Mouse (Mus musculus): ENCODE results near the gene Poc1a. TPM values are rescaled to one million over a fixed set of nuclear protein-coding genes. Genes with fewer than 3 reads are reported as not detected.

The Poc1a gene
- polyA plus RNA-seq, 1 experiment from 2014 or later, result 36.5 TPM

- 87% methylated on average over 6 of the region's 6 CpGs for WGBS
- Histone ChIP-seq H3K27me3 (ENCODE audit: insufficient read depth, poor library complexity, severe bottlenecking) (no peaks in the 10 kb centered on the region), H3K9me3 (no peaks in the 10 kb centered on the region), H3K27ac (peak overlapping the region; percentile 86), H3K4me1 (peaks cover 77% of the 10 kb centered on the region), H3K36me3 (no peaks in the 10 kb centered on the region; the same call in 1 of the 2 replicates), H3K4me3 (no peak overlapping the region)
- DNase-seq (ENCODE audit: low spot score), result no peak
Measured at GRCm38 (mm10) chr9:106354810-106355209, 73.9 kb downstream of the Poc1a start.

DNA sequence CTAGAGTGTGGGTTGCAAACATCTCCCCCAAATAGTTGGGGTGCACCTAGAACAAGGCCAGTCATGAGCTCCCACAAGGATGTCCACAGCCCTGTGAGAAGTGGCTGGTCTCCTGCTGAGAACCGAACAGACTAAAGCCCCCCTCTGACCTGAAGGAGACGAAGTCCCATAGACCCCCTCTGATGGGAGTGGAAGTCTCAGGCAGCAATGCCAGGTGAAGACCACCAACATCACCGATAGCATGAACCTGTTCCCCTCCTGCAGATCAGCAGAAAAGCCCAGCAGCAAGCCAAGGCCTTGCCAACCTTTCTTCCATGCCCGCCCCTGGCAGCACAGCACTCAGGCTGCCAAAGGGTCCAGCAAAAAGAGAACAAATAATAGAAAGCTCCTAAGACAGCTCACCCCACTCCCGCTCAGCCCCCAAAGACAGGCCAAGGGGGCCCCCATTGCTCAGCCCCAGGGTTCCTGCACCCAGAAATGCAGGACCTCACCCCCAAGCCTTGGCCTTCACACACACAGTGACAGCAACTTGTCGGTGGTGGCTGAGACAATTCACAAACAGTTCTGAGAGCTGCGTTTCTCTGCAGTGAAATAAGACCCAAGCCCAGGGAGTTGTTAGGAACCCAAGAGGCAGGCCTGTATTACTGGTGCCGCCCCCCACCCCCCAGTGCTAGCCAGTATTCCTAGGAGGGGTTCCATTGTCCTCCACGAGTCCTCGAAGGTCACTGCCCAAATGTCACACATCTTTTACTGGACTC lies 74.5 kb downstream of the Poc1a start:
- 65% methylated on average over 10 of the region's 10 CpGs for WGBS
- no peaks in the 10 kb centered on the region for H3K9me3 ChIP-seq
- H3K4me3 ChIP-seq, result peak overlapping the region; percentile 32; the same call in 1 of the 2 replicates
- H3K27me3 ChIP-seq (ENCODE audit: insufficient read depth, poor library complexity, severe bottlenecking), result no peaks in the 10 kb centered on the region
- no peaks in the 10 kb centered on the region; the same call in 1 of the 2 replicates for H3K36me3 ChIP-seq
- DNase-seq (ENCODE audit: low spot score), result no peak
- peaks cover 74% of the 10 kb centered on the region for H3K4me1 ChIP-seq
- H3K27ac ChIP-seq, result peak overlapping the region; percentile 86

DNA sequence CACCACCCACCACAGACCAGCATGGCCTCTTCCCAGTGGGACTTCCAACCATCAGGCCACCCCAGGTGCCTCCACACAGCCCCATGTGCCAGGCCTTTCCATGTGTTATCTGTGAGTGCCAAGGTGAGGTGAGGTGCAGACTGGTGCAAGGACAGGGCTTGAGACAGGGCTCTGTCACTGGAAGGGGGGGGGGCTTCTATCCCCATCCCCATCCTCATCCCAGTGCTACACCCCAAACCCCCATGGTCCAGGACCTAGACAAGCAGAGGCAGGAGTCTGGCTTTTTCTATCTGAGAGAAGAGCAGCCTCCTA lies 75.1 kb downstream of the Poc1a start:
- peaks cover 71% of the 10 kb centered on the region for H3K4me1 ChIP-seq

DNA sequence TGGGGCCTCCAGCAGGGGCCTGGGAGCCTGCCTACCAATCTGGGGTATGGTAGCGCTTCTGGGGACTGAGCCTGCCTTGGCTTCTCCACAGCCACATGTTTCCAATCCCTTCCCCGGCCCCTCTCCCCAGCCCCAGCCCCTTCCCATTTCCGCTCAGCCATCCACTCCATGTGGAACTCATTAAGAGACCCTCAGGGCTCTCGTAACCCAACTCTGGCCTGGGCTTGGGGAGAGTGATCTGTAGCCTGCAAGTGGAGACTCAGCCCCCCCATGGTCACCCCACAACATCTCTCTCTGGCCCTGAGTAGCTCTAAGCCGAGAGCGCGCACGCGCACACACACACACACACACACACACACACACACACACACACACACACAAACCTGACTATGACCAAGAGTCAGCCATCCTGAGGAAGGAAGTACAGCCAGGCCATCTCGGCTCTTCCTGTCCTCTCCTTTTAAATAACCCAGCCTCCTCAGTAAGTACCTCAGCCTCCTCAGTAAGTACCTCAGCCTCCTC lies 75.5 kb downstream of the Poc1a start:
- Histone ChIP-seq H3K9me3 (no peaks in the 10 kb centered on the region), H3K36me3 (no peaks in the 10 kb centered on the region; the same call in 1 of the 2 replicates), H3K4me3 (peak overlapping the region; percentile 32), H3K4me1 (peaks cover 72% of the 10 kb centered on the region), H3K27ac (peak overlapping the region; percentile 86), H3K27me3 (ENCODE audit: insufficient read depth, poor library complexity, severe bottlenecking) (no peaks in the 10 kb centered on the region)
- DNase-seq (ENCODE audit: low spot score), result no peak
- WGBS, result 61% methylated on average over 10 of the region's 10 CpGs

More for the DNA sequence above, 75.1 kb downstream of the Poc1a start:
- Histone ChIP-seq H3K27me3 (ENCODE audit: insufficient read depth, poor library complexity, severe bottlenecking) (no peaks in the 10 kb centered on the region), H3K27ac (peak overlapping the region; percentile 86), H3K4me3 (peak overlapping the region; percentile 32), H3K36me3 (no peaks in the 10 kb centered on the region; the same call in 1 of the 2 replicates), H3K9me3 (no peaks in the 10 kb centered on the region)
- no peak for DNase-seq (ENCODE audit: low spot score)

- Histone ChIP-seq H3K27ac (peak overlapping the region; percentile 86), H3K36me3 (no peaks in the 10 kb centered on the region), H3K9me3 (no peaks in the 10 kb centered on the region), H3K4me1 (peaks cover 71% of the 10 kb centered on the region), H3K4me3 (no peak overlapping the region), H3K27me3 (ENCODE audit: insufficient read depth, poor library complexity, severe bottlenecking) (no peaks in the 10 kb centered on the region)
- DNase-seq (ENCODE audit: low spot score), result no peak
- 62% methylated on average over 3 of the region's 3 CpGs for WGBS
Measured at GRCm38 (mm10) chr9:106357167-106357566, 76.3 kb downstream of the Poc1a start.

DNA sequence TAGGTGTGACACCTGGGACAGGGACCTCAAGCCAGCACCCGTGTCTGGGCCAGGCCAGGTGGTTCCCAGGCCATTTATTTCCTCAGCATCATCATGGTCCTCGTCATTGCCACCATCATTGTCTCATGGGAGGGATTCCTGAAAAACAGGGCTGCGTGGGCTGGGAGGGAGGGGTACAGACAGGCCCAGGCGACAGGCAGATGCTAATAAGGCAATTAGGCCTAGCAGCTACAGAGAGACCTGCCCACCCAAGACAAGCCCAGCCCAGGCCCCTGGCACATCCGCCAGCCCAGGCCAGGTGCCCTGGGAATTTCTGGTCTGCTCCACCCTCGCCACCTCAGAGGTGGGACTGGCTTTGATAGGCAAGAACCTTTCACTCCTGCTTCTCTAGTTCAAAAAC lies 78.4 kb downstream of the Poc1a start:
- Histone ChIP-seq H3K4me1 (peaks cover 52% of the 10 kb centered on the region), H3K27me3 (ENCODE audit: insufficient read depth, poor library complexity, severe bottlenecking) (no peaks in the 10 kb centered on the region), H3K4me3 (no peak overlapping the region), H3K27ac (0 out of 2 replicates have a peak overlapping the region, but pooled peaks have one; percentile 33), H3K36me3 (no peaks in the 10 kb centered on the region), H3K9me3 (no peaks in the 10 kb centered on the region)
- WGBS, result 72% methylated on average over 6 of the region's 6 CpGs
- no peak for DNase-seq (ENCODE audit: low spot score)

DNA sequence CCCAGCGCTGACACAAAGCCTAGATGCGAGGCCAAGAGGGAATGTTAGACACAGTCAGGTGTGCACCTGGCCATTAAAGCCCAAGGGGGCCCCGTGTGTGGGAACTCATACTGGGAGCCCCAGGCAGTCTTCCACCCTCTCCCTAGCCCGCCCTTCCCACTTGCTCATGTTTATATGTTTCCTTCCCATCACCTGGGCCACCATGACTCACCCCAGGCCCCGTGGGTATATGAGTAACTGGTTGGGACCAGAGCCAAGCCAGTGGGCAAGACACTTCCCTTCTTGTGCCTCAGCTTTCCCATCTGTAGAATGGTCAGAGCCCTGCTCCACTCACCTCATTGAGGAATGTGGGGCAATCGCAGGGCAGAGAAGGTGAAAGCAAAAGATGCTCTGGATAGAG lies 80.3 kb downstream of the Poc1a start:
- Histone ChIP-seq H3K9me3 (no peaks in the 10 kb centered on the region), H3K4me3 (no peak overlapping the region), H3K4me1 (peaks cover 44% of the 10 kb centered on the region), H3K27ac (no peak overlapping the region), H3K36me3 (no peaks in the 10 kb centered on the region), H3K27me3 (ENCODE audit: insufficient read depth, poor library complexity, severe bottlenecking) (no peaks in the 10 kb centered on the region; the same call in 1 of the 2 replicates)
- 75% methylated on average over 6 of the region's 6 CpGs for WGBS
- DNase-seq (ENCODE audit: low spot score), result no peak

GRCm38 (mm10) chr9:106365333-106365732 lies 84.5 kb downstream of the Poc1a start:
- Histone ChIP-seq H3K36me3 (0 out of 2 replicates have a peak, but pooled peaks cover under 1% of the 10 kb centered on the region), H3K9me3 (no peaks in the 10 kb centered on the region), H3K4me3 (no peak overlapping the region), H3K27ac (peak overlapping the region; percentile 19; the same call in 1 of the 2 replicates), H3K27me3 (ENCODE audit: insufficient read depth, poor library complexity, severe bottlenecking) (no peaks in the 10 kb centered on the region; the same call in 1 of the 2 replicates), H3K4me1 (peaks cover 41% of the 10 kb centered on the region)
- DNase-seq (ENCODE audit: low spot score), result no peak
- WGBS, result 60% methylated on average over 7 of the region's 7 CpGs

DNA sequence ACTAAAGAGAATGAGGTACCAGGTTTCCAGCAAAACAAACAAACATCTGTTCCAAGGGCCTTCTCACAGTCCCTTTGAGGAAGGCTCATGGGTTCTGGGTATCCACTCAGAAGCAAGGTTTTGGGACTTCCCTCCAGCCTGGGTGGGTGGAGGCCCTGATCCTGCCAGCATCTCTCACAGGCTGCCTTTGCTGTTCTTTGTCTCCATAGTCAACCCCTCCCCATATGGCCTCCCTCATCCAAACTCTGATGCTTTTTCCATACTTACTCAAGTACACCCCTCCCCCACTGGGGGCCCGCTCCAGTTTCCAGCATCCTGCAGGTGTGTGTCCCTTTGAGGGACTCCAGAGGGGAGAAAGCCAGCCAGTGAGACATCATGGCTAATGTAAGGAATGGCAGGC lies 85.3 kb downstream of the Poc1a start:
- 40% methylated on average over 1 of the region's 1 CpGs for WGBS
- Histone ChIP-seq H3K9me3 (no peaks in the 10 kb centered on the region), H3K4me1 (peaks cover 47% of the 10 kb centered on the region), H3K36me3 (peaks cover 9% of the 10 kb centered on the region), H3K27ac (peak overlapping the region; percentile 85; the same call in 1 of the 2 replicates), H3K4me3 (no peak overlapping the region; the same call in 1 of the 2 replicates), H3K27me3 (ENCODE audit: insufficient read depth, poor library complexity, severe bottlenecking) (no peaks in the 10 kb centered on the region; the same call in 1 of the 2 replicates)
- DNase-seq (ENCODE audit: low spot score), result no peak

DNA sequence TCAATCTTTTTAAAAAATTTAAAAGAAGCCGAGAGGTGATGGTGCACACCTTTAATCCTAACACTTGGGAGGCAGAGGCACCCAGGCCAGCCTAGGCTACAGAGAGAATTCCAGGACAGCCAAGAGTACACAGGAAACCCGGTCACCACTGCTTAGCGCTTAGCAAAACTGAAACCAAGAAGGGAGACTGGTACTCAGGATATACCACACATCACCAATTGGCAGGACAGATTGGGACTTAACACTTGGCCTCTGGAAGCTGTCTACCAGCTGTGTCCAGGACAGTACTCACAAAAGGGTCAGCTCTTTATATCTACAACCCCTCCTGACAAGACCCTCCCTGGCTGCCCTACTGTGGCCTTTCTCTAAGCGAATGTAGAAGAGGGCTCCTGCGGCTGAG lies 86.1 kb downstream of the Poc1a start:
- Histone ChIP-seq H3K9me3 (no peaks in the 10 kb centered on the region), H3K36me3 (peaks cover 17% of the 10 kb centered on the region), H3K4me1 (peaks cover 49% of the 10 kb centered on the region), H3K4me3 (peak overlapping the region; percentile 88), H3K27ac (peak overlapping the region; percentile 85), H3K27me3 (ENCODE audit: insufficient read depth, poor library complexity, severe bottlenecking) (no peaks in the 10 kb centered on the region; the same call in 1 of the 2 replicates)
- DNase-seq (ENCODE audit: low spot score), result no peak
- WGBS, result 20% methylated on average over 5 of the region's 5 CpGs

GRCm38 (mm10) chr9:106367592-106368111 lies 86.8 kb downstream of the Poc1a start:
- no peaks in the 10 kb centered on the region for H3K9me3 ChIP-seq
- peaks cover 24% of the 10 kb centered on the region for H3K36me3 ChIP-seq
- H3K4me1 ChIP-seq, result peaks cover 53% of the 10 kb centered on the region
- DNase-seq (ENCODE audit: low spot score), result peak; percentile 99
- H3K27ac ChIP-seq, result peak overlapping the region; percentile 98
- WGBS, result under 1% methylated on average over 36 of the region's 36 CpGs
- H3K4me3 ChIP-seq, result peak overlapping the region; percentile 88
- no peaks in the 10 kb centered on the region; the same call in 1 of the 2 replicates for H3K27me3 ChIP-seq (ENCODE audit: insufficient read depth, poor library complexity, severe bottlenecking)

DNA sequence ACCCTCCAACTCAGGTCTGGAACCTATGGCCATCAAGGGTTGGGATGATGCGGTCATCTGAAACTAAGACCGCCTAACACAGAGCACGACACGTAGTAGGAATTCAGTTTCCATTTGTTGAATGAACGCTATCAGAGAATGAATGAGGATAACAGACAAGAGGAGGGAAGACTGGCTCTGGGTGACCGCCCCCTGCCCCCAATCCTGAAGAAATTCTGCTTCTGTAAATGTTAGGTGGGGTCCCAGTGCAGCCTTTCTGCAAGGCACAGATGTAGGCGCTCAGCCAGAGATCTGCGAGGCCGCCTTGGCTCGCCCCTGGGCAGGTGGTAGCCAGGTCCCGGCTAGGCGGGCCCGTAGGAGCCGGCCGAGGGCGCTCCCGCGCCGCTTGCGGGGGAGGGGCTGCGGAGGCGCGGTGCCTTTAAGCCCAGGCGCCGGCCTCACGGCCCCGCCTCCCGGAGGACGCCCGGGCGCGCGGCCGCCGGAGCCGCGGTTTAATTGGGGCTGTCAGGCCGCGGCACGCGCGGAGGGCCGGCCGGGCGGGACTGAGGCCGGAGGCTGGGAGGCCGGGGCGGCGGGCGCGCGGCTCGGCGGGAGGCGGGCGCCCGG lies 87.4 kb downstream of the Poc1a start, which contains the start of gene Dusp7:
Dusp7 (plus strand) TSS at position 521 of the 606 bp plus-strand sequence.
- Histone ChIP-seq H3K9me3 (no peaks in the 10 kb centered on the region), H3K4me3 (peak within 1 kb of the TSS; percentile 88), H3K36me3 (peaks cover 29% of the 10 kb centered on the region), H3K27me3 (ENCODE audit: insufficient read depth, poor library complexity, severe bottlenecking) (no peaks in the 10 kb centered on the region; the same call in 1 of the 2 replicates), H3K4me1 (peaks cover 59% of the 10 kb centered on the region), H3K27ac (peak within 1 kb of the TSS; percentile 98)
- 1% methylated on average over 51 of the region's 57 CpGs for WGBS
- peak; percentile 84 for DNase-seq (ENCODE audit: low spot score)

Measured in heart, embryonic 10.5 days (tissue).